Mouse (Mus musculus) intestine, embryonic 16.5 days (tissue): ENCODE data around the gene Adh7. TPM values are rescaled to one million over a fixed set of nuclear protein-coding genes. Genes with fewer than 3 reads are reported as not detected.

Experiments
- ATAC-seq: fragments of 200-750 bp; cut with Nextera tagmentation; 2 replicates; pipeline ENCODE4 v1.8.0; 2017; ENCODE audit warnings: moderate TSS enrichment, moderate library complexity
- H3K27ac ChIP-seq: fragments of 300-500 bp; sonication (generic); 2 replicates; pipeline ENCODE4 v1.5.1; 2014; ENCODE audit warnings: mild to moderate bottlenecking, low read length
- H3K27me3 ChIP-seq: fragments of 300-500 bp; sonication (generic); replicated peaks from 2 replicates; pipeline ENCODE4 v1.6.1; 2014; ENCODE audit warnings: low read length, control low read depth, mixed read lengths; ENCODE audit not compliant: control insufficient read depth, insufficient read depth
- H3K36me3 ChIP-seq: fragments of 300-500 bp; sonication (generic); 2 replicates; pipeline ENCODE4 v1.6.1; 2014; ENCODE audit warnings: low read length, control low read depth; ENCODE audit not compliant: control insufficient read depth, insufficient read depth
- H3K4me1 ChIP-seq: fragments of 300-500 bp; sonication (generic); 2 replicates; pipeline ENCODE4 v1.6.1; 2014; ENCODE audit warnings: low read length, control low read depth, mixed read lengths; ENCODE audit not compliant: control insufficient read depth, insufficient read depth
- H3K4me2 ChIP-seq: fragments of 300-500 bp; sonication (generic); 2 replicates; pipeline ENCODE4 v1.6.1; 2014; ENCODE audit warnings: low read depth, low read length, control low read depth
- H3K4me3 ChIP-seq: fragments of 300-500 bp; sonication (generic); 2 replicates; pipeline ENCODE4 v1.5.1; 2014; ENCODE audit warnings: mild to moderate bottlenecking, low read length
- H3K9ac ChIP-seq: fragments of 300-500 bp; sonication (generic); 2 replicates; pipeline ENCODE4 v1.6.1; 2014; ENCODE audit warnings: low read depth, low read length
- H3K9me3 ChIP-seq: fragments of 300-500 bp; sonication (generic); 2 replicates; pipeline ENCODE4 v1.6.1; 2016; ENCODE audit warnings: low read length, control low read depth; ENCODE audit not compliant: control insufficient read depth
- WGBS: fragments of 180-500 bp; shearing (Covaris S2); extraction: QIAGEN DNeasy Blood & Tissue Kit; methylation state at CpG from one replicate; pipeline ENCODE4 v1.1.7; 2014; 5-methylcytosine and 5-hydroxymethylcytosine counted together
- polyA plus RNA-seq: library from polyadenylated mRNA; unstranded; fragments of >200 nt; fragmentation: Nextera tagmentation; extraction: Ambion mirVana; gene quantifications from 2 replicates; pipeline ENCODE4 v1.2.1, GENCODE M21; 2015

Gene Adh7
- polyA plus RNA-seq, 1 experiment from 2014 or later = 0.24 TPM

DNA sequence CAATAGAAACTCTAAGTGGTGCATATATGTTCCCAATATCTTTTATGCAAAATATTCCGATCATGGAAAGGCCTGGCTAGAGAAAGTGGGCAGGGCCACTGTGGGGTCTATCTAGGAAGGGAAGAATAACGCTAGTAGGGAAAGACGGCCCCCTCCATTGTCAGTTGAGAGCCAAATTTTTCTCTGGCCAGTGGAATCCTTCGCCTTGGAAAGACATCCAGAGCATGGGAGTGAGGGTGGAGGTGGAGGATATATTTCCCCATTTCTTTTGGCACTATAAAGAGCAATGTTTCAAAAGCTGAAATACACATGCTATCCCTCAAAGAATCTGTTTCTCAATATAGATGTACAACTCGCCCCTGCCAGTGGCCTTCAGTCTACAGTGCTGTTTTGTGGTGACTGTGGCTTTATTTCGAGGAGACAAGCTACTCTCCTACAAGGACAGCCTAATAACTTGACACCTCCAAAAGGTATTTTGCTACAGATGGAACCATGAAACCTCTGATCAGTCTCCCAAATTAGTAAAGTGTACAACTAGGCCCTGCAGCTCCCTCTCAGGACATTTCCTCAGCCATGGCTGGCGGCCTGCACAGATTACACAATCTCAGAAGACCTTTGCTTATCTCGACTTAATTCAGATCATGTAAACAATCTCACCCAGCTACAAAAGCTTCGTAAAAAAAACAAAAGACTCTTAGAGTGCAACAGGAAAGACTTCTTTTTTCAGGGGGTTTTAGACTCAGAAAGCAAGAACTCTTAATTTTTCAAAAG is 38.4 kb downstream of the Adh7 start:
- no peak for ATAC-seq
- Histone ChIP-seq H3K27me3 (no peaks in the 10 kb centered on the region), H3K9me3 (no peaks in the 10 kb centered on the region), H3K4me3 (no peak overlapping the region), H3K4me2 (no peak overlapping the region), H3K4me1 (no peaks in the 10 kb centered on the region; the same call in 1 of the 2 replicates), H3K9ac (no peak overlapping the region), H3K27ac (no peak overlapping the region), H3K36me3 (no peaks in the 10 kb centered on the region)
- WGBS = 67% methylated on average over 9 of the region's 9 CpGs

DNA sequence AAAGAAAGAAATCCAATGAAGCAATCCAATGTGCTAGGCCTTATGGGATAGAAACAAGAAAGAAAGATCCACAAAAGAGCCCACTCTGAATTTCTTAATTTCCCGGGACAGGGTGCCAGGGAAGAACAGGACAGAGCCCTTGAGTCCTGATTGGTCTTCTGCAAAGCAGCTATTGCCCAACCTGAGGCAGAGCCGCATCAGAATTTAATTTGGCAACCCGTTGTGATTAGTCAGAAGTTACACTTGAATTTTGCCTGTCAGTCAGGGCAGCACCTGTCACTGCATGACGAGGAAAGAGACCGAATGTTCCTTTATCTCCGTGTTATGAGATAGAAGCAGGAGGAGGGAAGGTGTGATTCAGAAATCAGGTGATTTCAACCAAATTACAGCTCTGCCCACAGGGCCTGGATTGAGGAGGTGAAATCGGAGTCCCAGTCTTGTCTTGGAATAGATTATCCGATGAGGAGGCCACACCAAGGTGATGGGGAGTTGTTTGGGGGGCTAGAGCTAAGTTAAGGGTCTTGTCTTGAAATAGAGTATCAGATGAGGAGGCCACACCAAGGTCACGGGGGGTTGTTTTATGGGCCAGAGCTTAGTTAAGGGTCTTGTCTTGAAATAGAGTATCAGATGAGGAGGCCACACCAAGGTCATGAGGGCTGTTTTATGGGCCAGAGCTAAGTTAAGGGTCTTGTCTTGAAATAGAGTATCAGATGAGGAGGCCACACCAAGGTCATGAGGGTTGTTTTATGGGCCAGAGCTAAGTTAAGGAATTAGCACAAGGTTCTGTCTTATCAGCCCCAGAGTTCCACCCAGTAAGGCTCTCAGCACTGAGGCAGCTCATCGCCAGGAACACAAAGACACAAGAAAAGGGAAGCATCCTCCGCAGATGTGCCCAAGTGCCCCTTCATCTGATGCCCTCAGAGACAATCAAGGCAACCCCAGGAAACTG is 43.4 kb downstream of the Adh7 start, which contains the start of gene Adh1:
TSS of gene Adh1 (plus strand) at position 271 of the 949 bp plus-strand sequence.
- no peak within 1 kb of the TSS for H3K4me2 ChIP-seq
- no peak within 1 kb of the TSS for H3K9ac ChIP-seq
- no peaks in the 10 kb centered on the region for H3K9me3 ChIP-seq
- no peaks in the 10 kb centered on the region; the same call in 1 of the 2 replicates for H3K4me1 ChIP-seq
- ATAC-seq = peak; percentile 86
- peak within 1 kb of the TSS; percentile 39; the same call in 1 of the 2 replicates for H3K27ac ChIP-seq
- H3K4me3 ChIP-seq = no peak within 1 kb of the TSS
- 73% methylated on average over 11 of the region's 11 CpGs for WGBS
- no peaks in the 10 kb centered on the region for H3K36me3 ChIP-seq
- H3K27me3 ChIP-seq = no peaks in the 10 kb centered on the region

GRCm38 (mm10) chr3:138262568-138262967 is 45.0 kb downstream of the Adh7 start:
- H3K4me1 ChIP-seq = no peaks in the 10 kb centered on the region
- H3K27me3 ChIP-seq = no peaks in the 10 kb centered on the region
- WGBS = 55% methylated on average over 4 of the region's 4 CpGs
- no peaks in the 10 kb centered on the region for H3K36me3 ChIP-seq
- H3K27ac ChIP-seq = no peak overlapping the region
- no peak overlapping the region for H3K4me3 ChIP-seq
- no peak for ATAC-seq
- H3K9me3 ChIP-seq = no peaks in the 10 kb centered on the region
- no peak overlapping the region for H3K4me2 ChIP-seq
- no peak overlapping the region for H3K9ac ChIP-seq

DNA sequence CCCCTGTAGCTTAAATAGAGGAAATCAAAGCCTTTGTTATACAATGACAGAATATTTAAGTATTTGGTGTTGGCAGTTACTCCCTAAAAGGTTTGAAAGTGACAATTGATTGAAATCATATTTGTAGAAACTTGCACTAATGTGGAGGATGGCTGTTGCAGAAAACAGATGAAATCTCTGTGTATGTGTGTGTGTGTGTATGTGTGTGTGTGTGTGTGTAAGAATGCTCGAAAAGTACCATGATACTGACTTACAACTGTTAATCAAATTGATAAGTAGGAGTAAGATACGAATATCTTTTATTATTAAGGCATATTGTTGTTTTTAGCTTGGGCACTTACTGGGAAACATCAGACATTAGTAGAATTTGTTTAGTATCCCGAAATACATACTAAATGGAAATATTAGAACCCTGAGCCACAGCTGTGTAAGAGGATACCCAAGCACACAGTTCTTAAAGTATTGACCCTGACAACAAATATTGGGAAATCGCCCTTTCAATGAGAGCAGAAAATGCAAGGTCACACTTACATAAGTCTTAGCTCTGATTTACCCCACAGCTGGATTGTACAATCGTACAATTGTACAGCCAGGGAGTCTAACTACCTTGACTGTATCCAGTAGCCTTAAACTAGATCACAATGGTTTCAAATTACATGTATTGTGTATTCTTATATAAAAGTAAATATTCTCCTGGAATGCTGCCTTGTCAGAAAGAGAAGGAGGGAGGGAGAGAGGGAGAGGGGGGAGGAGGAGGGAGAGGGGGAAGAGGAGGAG is 45.8 kb downstream of the Adh7 start:
- ATAC-seq = no peak
- 72% methylated on average over 5 of the region's 5 CpGs for WGBS
- no peak overlapping the region for H3K4me2 ChIP-seq
- H3K4me3 ChIP-seq = no peak overlapping the region
- H3K9ac ChIP-seq = no peak overlapping the region
- H3K36me3 ChIP-seq = no peaks in the 10 kb centered on the region
- H3K4me1 ChIP-seq = no peaks in the 10 kb centered on the region
- H3K27me3 ChIP-seq = no peaks in the 10 kb centered on the region
- H3K27ac ChIP-seq = no peak overlapping the region
- no peaks in the 10 kb centered on the region for H3K9me3 ChIP-seq

DNA sequence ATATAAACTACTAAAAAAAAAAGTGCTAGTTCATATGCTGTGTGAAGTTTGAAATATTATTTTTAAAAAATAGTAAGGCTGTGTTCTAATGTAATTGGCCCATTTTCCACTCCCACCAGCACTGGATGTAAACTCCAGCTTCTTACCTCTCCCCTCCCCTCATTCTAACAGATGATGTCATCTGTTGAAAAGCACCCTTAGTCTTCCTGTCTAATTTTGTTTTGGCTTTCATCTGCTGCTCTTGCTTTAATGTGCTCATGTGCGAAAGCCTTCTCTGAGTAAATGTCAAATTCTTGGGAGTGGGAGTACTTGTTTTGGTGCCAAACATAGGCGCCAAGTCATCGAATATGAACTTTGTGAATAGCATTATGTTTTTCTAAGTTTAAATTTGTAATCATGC is 47.1 kb downstream of the Adh7 start:
- no peaks in the 10 kb centered on the region for H3K9me3 ChIP-seq
- H3K27me3 ChIP-seq = no peaks in the 10 kb centered on the region
- H3K27ac ChIP-seq = no peak overlapping the region
- WGBS = 76% methylated on average over 3 of the region's 3 CpGs
- ATAC-seq = no peak
- no peak overlapping the region for H3K9ac ChIP-seq
- no peak overlapping the region for H3K4me3 ChIP-seq
- H3K4me2 ChIP-seq = no peak overlapping the region
- no peaks in the 10 kb centered on the region for H3K4me1 ChIP-seq
- no peaks in the 10 kb centered on the region for H3K36me3 ChIP-seq

DNA sequence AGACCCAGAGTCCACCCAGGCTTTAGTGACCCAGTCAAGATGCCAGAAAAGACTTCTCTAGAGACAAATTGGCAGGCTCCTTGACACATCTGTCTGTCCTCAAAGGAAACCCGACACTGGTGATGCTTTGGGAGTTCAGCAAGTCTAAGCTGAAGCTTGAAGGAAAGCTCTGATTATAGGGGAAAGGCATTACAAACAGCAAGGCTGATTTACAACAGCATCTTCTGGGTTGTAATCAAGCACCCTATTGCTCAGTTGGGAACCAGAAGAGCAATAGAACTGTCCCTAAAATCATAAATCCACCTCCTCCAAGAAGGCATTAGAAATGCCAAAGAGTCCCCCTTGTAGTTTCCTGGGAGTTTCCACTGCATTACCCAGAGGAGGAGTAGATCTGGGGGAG is 52.9 kb downstream of the Adh7 start:
- no peaks in the 10 kb centered on the region for H3K27me3 ChIP-seq
- H3K4me2 ChIP-seq = no peak overlapping the region
- no peak overlapping the region for H3K9ac ChIP-seq
- WGBS = 22% methylated on average over 1 of the region's 1 CpGs
- no peak for ATAC-seq
- no peaks in the 10 kb centered on the region for H3K4me1 ChIP-seq
- no peak overlapping the region for H3K27ac ChIP-seq
- H3K9me3 ChIP-seq = no peaks in the 10 kb centered on the region
- H3K4me3 ChIP-seq = no peak overlapping the region
- no peaks in the 10 kb centered on the region for H3K36me3 ChIP-seq

DNA sequence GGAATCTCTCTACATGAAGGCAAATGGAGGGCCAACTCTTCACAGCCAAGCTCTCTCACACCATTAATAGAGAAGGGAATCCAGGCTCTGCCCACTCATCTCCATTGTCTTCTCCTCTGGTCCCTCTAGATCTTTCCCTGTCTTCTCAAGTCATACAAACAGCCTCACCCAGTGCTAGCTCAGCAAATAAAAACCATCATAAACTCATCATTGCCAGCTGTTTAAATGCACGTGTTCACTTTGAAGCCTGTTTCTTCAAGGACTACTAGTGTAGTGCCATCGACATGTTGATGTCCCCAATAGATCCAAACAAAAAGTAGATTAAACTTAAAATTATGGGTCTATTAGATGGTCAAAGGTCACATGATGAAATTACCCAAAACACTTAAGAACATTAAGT is 53.7 kb downstream of the Adh7 start:
- Histone ChIP-seq H3K9ac (no peak overlapping the region), H3K27ac (no peak overlapping the region)

DNA sequence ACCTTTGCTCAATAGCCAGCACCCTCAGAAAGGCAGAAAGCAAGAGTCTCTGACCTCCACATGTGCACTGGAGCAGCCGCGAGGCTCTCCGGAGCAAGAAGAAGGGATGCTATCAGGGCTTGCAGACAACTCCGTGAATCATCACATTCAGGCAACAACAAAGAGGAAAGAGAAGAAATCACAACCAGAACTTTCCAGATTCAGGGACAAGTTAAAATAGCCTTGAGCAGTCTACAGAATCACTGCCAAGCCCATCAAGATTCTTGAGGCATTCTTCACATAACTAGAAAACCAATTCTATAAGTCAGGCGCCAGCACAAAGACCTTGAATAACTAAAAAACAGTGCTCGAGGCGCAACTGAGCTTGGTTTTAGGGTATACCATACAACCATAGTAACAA is 55.5 kb downstream of the Adh7 start:
- Histone ChIP-seq H3K4me3 (no peak overlapping the region), H3K27me3 (no peaks in the 10 kb centered on the region), H3K4me2 (no peak overlapping the region), H3K27ac (no peak overlapping the region), H3K36me3 (no peaks in the 10 kb centered on the region), H3K4me1 (peaks cover 7% of the 10 kb centered on the region; the same call in 1 of the 2 replicates), H3K9me3 (no peaks in the 10 kb centered on the region), H3K9ac (no peak overlapping the region)
- 85% methylated on average over 7 of the region's 7 CpGs for WGBS
- no peak for ATAC-seq

More for the DNA sequence above, 53.7 kb downstream of the Adh7 start:
- Histone ChIP-seq H3K27me3 (no peaks in the 10 kb centered on the region), H3K9me3 (no peaks in the 10 kb centered on the region), H3K4me1 (no peaks in the 10 kb centered on the region), H3K4me3 (no peak overlapping the region), H3K36me3 (no peaks in the 10 kb centered on the region), H3K4me2 (no peak overlapping the region)
- 54% methylated on average over 2 of the region's 2 CpGs for WGBS
- peak; percentile 55; the same call in 1 of the 2 replicates for ATAC-seq

GRCm38 (mm10) chr3:138275100-138275499 is 57.5 kb downstream of the Adh7 start:
- 53% methylated on average over 3 of the region's 3 CpGs for WGBS
- no peak for ATAC-seq
- H3K9me3 ChIP-seq = no peaks in the 10 kb centered on the region

More at GRCm38 (mm10) chr3:138275100-138275499, 57.5 kb downstream of the Adh7 start:
- no peak overlapping the region for H3K27ac ChIP-seq
- no peaks in the 10 kb centered on the region for H3K27me3 ChIP-seq
- no peak overlapping the region for H3K4me3 ChIP-seq
- no peaks in the 10 kb centered on the region for H3K36me3 ChIP-seq
- no peak overlapping the region for H3K9ac ChIP-seq
- peaks cover 7% of the 10 kb centered on the region; the same call in 1 of the 2 replicates for H3K4me1 ChIP-seq
- no peak overlapping the region for H3K4me2 ChIP-seq
